Mouse (Mus musculus): ENCODE data around the gene Rusc2. TPM values are rescaled to one million over a fixed set of nuclear protein-coding genes. Genes with fewer than 3 reads are reported as not detected.

The Rusc2 gene
- polyA plus RNA-seq, 1 experiment from 2014 or later: 12.4 TPM

DNA sequence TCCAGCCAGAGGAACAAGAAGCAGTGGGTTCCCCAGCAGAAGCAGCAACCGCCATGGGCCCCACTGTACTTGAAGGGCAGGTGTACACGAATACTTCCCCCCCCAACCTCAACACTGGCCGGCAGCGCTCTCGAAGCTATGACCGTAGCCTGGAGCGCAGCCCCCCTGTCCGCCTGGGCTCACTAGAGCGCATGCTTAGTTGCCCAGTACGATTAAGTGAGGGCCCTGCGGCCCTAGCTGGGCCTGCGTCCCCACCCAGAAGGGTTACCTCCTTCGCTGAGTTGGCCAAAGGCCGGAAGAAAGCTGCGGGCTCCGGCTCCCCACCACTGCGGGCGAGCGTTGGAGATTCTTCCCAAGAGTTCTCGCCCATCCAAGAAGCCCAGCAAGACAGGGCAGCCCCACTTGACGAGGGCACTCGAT is 34.3 kb downstream of the Rusc2 start:
- H3K27ac ChIP-seq (ENCODE audit: low read depth, low read length): no peak overlapping the region
- no peak overlapping the region for H3K4me2 ChIP-seq (ENCODE audit: low read depth, low read length, severe bottlenecking)
- no peaks in the 10 kb centered on the region for H3K9me3 ChIP-seq (ENCODE audit: control insufficient read depth, low read length)
- 95% methylated on average over 22 of the region's 22 CpGs for WGBS
- no peaks in the 10 kb centered on the region; the same call in 1 of the 2 replicates for H3K36me3 ChIP-seq (ENCODE audit: control insufficient read depth, insufficient read depth, low read length)
- no peak overlapping the region for H3K9ac ChIP-seq (ENCODE audit: low read length)
- DNase-seq (ENCODE audit: low spot score): no peak
- no peaks in the 10 kb centered on the region for H3K27me3 ChIP-seq (ENCODE audit: control insufficient read depth, insufficient read depth, low read length)
- no peak overlapping the region for H3K4me3 ChIP-seq (ENCODE audit: low read depth, low read length)
- no peaks in the 10 kb centered on the region for H3K4me1 ChIP-seq (replicated peaks; ENCODE audit: control insufficient read depth, insufficient read depth, low read length)
- ATAC-seq (replicated peaks; ENCODE audit: low FRiP score): no peak

GRCm38 (mm10) chr4:43417269-43418062 is 35.7 kb downstream of the Rusc2 start:
- ATAC-seq (replicated peaks; ENCODE audit: low FRiP score) (no peak), DNase-seq (ENCODE audit: low spot score) (no peak)
- no peak overlapping the region for H3K4me3 ChIP-seq (ENCODE audit: low read depth, low read length)
- no peak overlapping the region for H3K9ac ChIP-seq (ENCODE audit: low read length)
- WGBS: 84% methylated on average over 16 of the region's 16 CpGs
- no peak overlapping the region for H3K4me2 ChIP-seq (ENCODE audit: low read depth, low read length, severe bottlenecking)
- H3K4me1 ChIP-seq (replicated peaks; ENCODE audit: control insufficient read depth, insufficient read depth, low read length): no peaks in the 10 kb centered on the region
- no peak overlapping the region for H3K27ac ChIP-seq (ENCODE audit: low read depth, low read length)
- H3K9me3 ChIP-seq (ENCODE audit: control insufficient read depth, low read length): no peaks in the 10 kb centered on the region
- H3K36me3 ChIP-seq (ENCODE audit: control insufficient read depth, insufficient read depth, low read length): no peaks in the 10 kb centered on the region; the same call in 1 of the 2 replicates
- no peaks in the 10 kb centered on the region for H3K27me3 ChIP-seq (ENCODE audit: control insufficient read depth, insufficient read depth, low read length)

- WGBS: 79% methylated on average over 4 of the region's 4 CpGs
- no peaks in the 10 kb centered on the region; the same call in 1 of the 2 replicates for H3K36me3 ChIP-seq (ENCODE audit: control insufficient read depth, insufficient read depth, low read length)
- no peaks in the 10 kb centered on the region for H3K4me1 ChIP-seq (replicated peaks; ENCODE audit: control insufficient read depth, insufficient read depth, low read length)
- ATAC-seq (replicated peaks; ENCODE audit: low FRiP score): no peak
- no peak for DNase-seq (ENCODE audit: low spot score)
- no peaks in the 10 kb centered on the region for H3K9me3 ChIP-seq (ENCODE audit: control insufficient read depth, low read length)
- no peak overlapping the region for H3K27ac ChIP-seq (ENCODE audit: low read depth, low read length)
- no peak overlapping the region for H3K9ac ChIP-seq (ENCODE audit: low read length)
- no peak overlapping the region for H3K4me2 ChIP-seq (ENCODE audit: low read depth, low read length, severe bottlenecking)
- no peak overlapping the region for H3K4me3 ChIP-seq (ENCODE audit: low read depth, low read length)
- H3K27me3 ChIP-seq (ENCODE audit: control insufficient read depth, insufficient read depth, low read length): no peaks in the 10 kb centered on the region
These were observed 36.7 kb downstream of the Rusc2 start for GRCm38 (mm10) chr4:43418450-43418849.

- Histone ChIP-seq H3K9me3 (ENCODE audit: control insufficient read depth, low read length) (no peaks in the 10 kb centered on the region), H3K9ac (ENCODE audit: low read length) (no peak overlapping the region), H3K4me1 (replicated peaks; ENCODE audit: control insufficient read depth, insufficient read depth, low read length) (no peaks in the 10 kb centered on the region), H3K36me3 (ENCODE audit: control insufficient read depth, insufficient read depth, low read length) (peaks cover under 1% of the 10 kb centered on the region; the same call in 1 of the 2 replicates), H3K4me3 (ENCODE audit: low read depth, low read length) (no peak overlapping the region), H3K4me2 (ENCODE audit: low read depth, low read length, severe bottlenecking) (no peak overlapping the region), H3K27ac (ENCODE audit: low read depth, low read length) (no peak overlapping the region), H3K27me3 (ENCODE audit: control insufficient read depth, insufficient read depth, low read length) (no peaks in the 10 kb centered on the region)
- DNase-seq (ENCODE audit: low spot score): no peak
- ATAC-seq (replicated peaks; ENCODE audit: low FRiP score): no peak
- WGBS: 65% methylated on average over 15 of the region's 15 CpGs
These were observed 37.3 kb downstream of the Rusc2 start for GRCm38 (mm10) chr4:43418973-43419656.

GRCm38 (mm10) chr4:43419801-43420281 is 38.1 kb downstream of the Rusc2 start:
- Histone ChIP-seq H3K27ac (ENCODE audit: low read depth, low read length) (no peak overlapping the region), H3K9ac (ENCODE audit: low read length) (no peak overlapping the region), H3K4me2 (ENCODE audit: low read depth, low read length, severe bottlenecking) (no peak overlapping the region), H3K9me3 (ENCODE audit: control insufficient read depth, low read length) (no peaks in the 10 kb centered on the region), H3K4me1 (replicated peaks; ENCODE audit: control insufficient read depth, insufficient read depth, low read length) (no peaks in the 10 kb centered on the region), H3K36me3 (ENCODE audit: control insufficient read depth, insufficient read depth, low read length) (peaks cover 4% of the 10 kb centered on the region; the same call in 1 of the 2 replicates), H3K27me3 (ENCODE audit: control insufficient read depth, insufficient read depth, low read length) (peaks cover 3% of the 10 kb centered on the region; the same call in 1 of the 2 replicates), H3K4me3 (ENCODE audit: low read depth, low read length) (no peak overlapping the region)
- ATAC-seq (replicated peaks; ENCODE audit: low FRiP score): no peak
- WGBS: 72% methylated on average over 9 of the region's 9 CpGs
- DNase-seq (ENCODE audit: low spot score): no peak

GRCm38 (mm10) chr4:43420305-43420704 is 38.5 kb downstream of the Rusc2 start:
- Histone ChIP-seq H3K27me3 (ENCODE audit: control insufficient read depth, insufficient read depth, low read length) (peaks cover 6% of the 10 kb centered on the region), H3K36me3 (ENCODE audit: control insufficient read depth, insufficient read depth, low read length) (peaks cover 4% of the 10 kb centered on the region; the same call in 1 of the 2 replicates), H3K27ac (ENCODE audit: low read depth, low read length) (no peak overlapping the region), H3K9ac (ENCODE audit: low read length) (no peak overlapping the region), H3K4me2 (ENCODE audit: low read depth, low read length, severe bottlenecking) (no peak overlapping the region), H3K9me3 (ENCODE audit: control insufficient read depth, low read length) (no peaks in the 10 kb centered on the region), H3K4me3 (ENCODE audit: low read depth, low read length) (no peak overlapping the region), H3K4me1 (replicated peaks; ENCODE audit: control insufficient read depth, insufficient read depth, low read length) (peaks cover 1% of the 10 kb centered on the region)
- 6% methylated on average over 6 of the region's 6 CpGs for WGBS
- DNase-seq (ENCODE audit: low spot score): peak; percentile 79
- ATAC-seq (replicated peaks; ENCODE audit: low FRiP score): peak; percentile 24; the same call in 1 of the 2 replicates

DNA sequence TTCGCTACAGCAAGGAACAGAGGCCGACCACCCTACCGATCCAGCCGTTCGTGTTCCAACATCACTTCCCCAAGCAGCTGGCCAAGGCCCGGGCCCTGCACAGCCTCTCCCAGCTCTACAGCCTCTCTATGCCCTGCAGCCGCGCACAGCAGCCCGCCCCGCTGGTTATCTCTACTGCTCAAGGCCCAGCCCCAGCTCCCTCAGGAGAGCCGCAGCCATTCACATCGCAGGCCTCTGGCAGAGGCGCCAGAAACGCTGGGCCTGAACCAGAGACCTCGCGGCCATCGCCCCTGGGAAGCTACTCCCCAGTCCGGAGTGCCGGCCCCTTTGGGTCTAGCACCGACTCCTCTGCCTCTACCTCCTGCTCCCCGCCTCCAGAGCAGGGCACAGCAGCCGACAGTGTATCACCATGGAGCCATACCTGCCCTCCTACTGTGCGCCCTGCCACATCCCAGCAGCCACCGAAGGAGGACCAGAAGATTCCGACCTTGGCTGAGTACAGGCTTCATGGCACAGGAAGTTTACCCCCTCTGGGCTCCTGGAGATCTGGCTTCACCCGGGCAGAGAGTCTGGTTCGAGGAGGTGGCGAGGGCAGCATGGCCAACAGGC is 40.0 kb downstream of the Rusc2 start:
- Histone ChIP-seq H3K27ac (ENCODE audit: low read depth, low read length) (no peak overlapping the region), H3K9me3 (ENCODE audit: control insufficient read depth, low read length) (no peaks in the 10 kb centered on the region), H3K36me3 (ENCODE audit: control insufficient read depth, insufficient read depth, low read length) (peaks cover 4% of the 10 kb centered on the region; the same call in 1 of the 2 replicates), H3K9ac (ENCODE audit: low read length) (no peak overlapping the region), H3K4me1 (replicated peaks; ENCODE audit: control insufficient read depth, insufficient read depth, low read length) (peaks cover 10% of the 10 kb centered on the region), H3K4me2 (ENCODE audit: low read depth, low read length, severe bottlenecking) (no peak overlapping the region), H3K27me3 (ENCODE audit: control insufficient read depth, insufficient read depth, low read length) (peaks cover 18% of the 10 kb centered on the region), H3K4me3 (ENCODE audit: low read depth, low read length) (no peak overlapping the region)
- DNase-seq (ENCODE audit: low spot score): no peak
- ATAC-seq (replicated peaks; ENCODE audit: low FRiP score): no peak
- 79% methylated on average over 28 of the region's 28 CpGs for WGBS

DNA sequence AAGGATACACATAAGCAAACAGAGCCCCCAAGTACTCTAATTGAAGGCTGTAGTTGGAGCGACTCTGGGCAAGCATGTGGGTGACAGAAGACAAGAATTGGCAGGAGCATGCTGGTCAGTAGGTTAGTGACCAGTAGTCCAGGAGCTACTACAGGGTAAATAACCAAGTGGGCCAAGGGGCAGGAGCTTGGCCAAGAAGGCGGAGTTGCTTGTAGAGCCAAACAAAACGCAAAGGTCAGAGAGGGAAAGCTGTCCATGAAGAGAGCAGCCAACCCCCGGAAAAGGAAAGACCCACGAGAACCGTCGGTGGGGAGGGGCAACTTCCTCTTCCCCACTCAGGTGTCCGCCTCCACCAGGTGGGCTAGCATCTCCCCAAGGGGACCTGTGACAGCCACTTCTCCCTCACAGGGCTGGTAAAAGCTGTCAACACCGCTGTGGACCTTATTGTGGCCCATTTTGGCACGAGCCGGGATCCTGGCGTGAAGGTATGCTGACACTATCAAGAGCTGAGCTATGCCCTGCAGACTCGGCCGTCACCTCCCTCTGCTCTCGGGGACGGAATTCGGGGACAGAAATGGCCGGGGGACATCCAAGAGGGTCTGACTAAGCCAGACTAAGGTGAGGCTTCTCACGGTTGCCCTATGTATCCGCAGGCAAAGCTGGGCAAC is 41.6 kb downstream of the Rusc2 start:
- DNase-seq (ENCODE audit: low spot score): no peak
- no peak overlapping the region for H3K4me3 ChIP-seq (ENCODE audit: low read depth, low read length)
- no peak overlapping the region for H3K9ac ChIP-seq (ENCODE audit: low read length)
- ATAC-seq (replicated peaks; ENCODE audit: low FRiP score): no peak
- no peak overlapping the region for H3K27ac ChIP-seq (ENCODE audit: low read depth, low read length)
- 94% methylated on average over 20 of the region's 20 CpGs for WGBS
- peaks cover 32% of the 10 kb centered on the region for H3K27me3 ChIP-seq (ENCODE audit: control insufficient read depth, insufficient read depth, low read length)
- peaks cover 4% of the 10 kb centered on the region; the same call in 1 of the 2 replicates for H3K36me3 ChIP-seq (ENCODE audit: control insufficient read depth, insufficient read depth, low read length)
- H3K4me1 ChIP-seq (replicated peaks; ENCODE audit: control insufficient read depth, insufficient read depth, low read length): peaks cover 13% of the 10 kb centered on the region
- no peaks in the 10 kb centered on the region for H3K9me3 ChIP-seq (ENCODE audit: control insufficient read depth, low read length)
- no peak overlapping the region for H3K4me2 ChIP-seq (ENCODE audit: low read depth, low read length, severe bottlenecking)

Measured in forebrain, embryonic 11.5 days (tissue).